Mouse (Mus musculus) myocyte (in vitro differentiated cells): ENCODE results near the gene Alkbh1. TPM values are rescaled to one million over a fixed set of nuclear protein-coding genes. Genes with fewer than 3 reads are reported as not detected.

ENCODE experiments used
- H3K27me3 ChIP-seq: one replicate; pipeline ENCODE4 v1.6.1; 2011; ENCODE audit not compliant: control insufficient read depth, insufficient read depth, insufficient read length
- H3K36me3 ChIP-seq: one replicate; pipeline ENCODE4 v1.6.1; 2011; ENCODE audit not compliant: control insufficient read depth, insufficient read depth
- H3K4me2 ChIP-seq: one replicate; pipeline ENCODE4 v1.6.1; 2011; ENCODE audit warnings: low read depth, control low read depth
- H3K4me3 ChIP-seq: one replicate; pipeline ENCODE4 v1.5.1; 2011; ENCODE audit warnings: mild to moderate bottlenecking, control low read depth, moderate library complexity
- H3K79me2 ChIP-seq: one replicate; pipeline ENCODE4 v1.6.1; 2011; ENCODE audit not compliant: control insufficient read depth, insufficient read depth
- H3ac ChIP-seq: one replicate; pipeline ENCODE4 v1.6.1; 2011; ENCODE audit not compliant: control insufficient read depth, insufficient read length
- CEBPB ChIP-seq: IDR thresholded peaks from 2 replicates; pipeline ENCODE4 v1.6.1; 2011; ENCODE audit warnings: mild to moderate bottlenecking, moderate library complexity; ENCODE audit not compliant: poor library complexity, insufficient read depth, severe bottlenecking
- E2F4 ChIP-seq: IDR thresholded peaks from one replicate; pipeline ENCODE4 v1.6.1; 2011; ENCODE audit warnings: mild to moderate bottlenecking, control low read depth, moderate library complexity; ENCODE audit not compliant: insufficient read depth
- MAX ChIP-seq: IDR thresholded peaks from one replicate; pipeline ENCODE4 v1.6.1; 2011; ENCODE audit warnings: low read depth, mild to moderate bottlenecking, control low read depth
- MYOD1 ChIP-seq, 3 experiments: IDR thresholded peaks; one replicate each; pipeline ENCODE4 v1.6.1; 2011; ENCODE audit warnings: control low read depth in 2 of 3, low read depth in 2 of 3, mild to moderate bottlenecking in 2 of 3, moderate library complexity in 1 of 3; ENCODE audit not compliant: insufficient read length in 2 of 3, control insufficient read depth in 1 of 3
- MYOG ChIP-seq, 3 experiments: IDR thresholded peaks; one replicate each; pipeline ENCODE4 v1.6.1; 2011; ENCODE audit warnings: control low read depth in 2 of 3, low read depth in 2 of 3, mild to moderate bottlenecking in 2 of 3; ENCODE audit not compliant: insufficient read length in 2 of 3, control insufficient read depth in 1 of 3, insufficient read depth in 1 of 3
- POLR2A ChIP-seq: IDR thresholded peaks from one replicate; pipeline ENCODE4 v1.6.1; 2011; ENCODE audit warnings: low read depth, mild to moderate bottlenecking, control low read depth, moderate library complexity; ENCODE audit not compliant: insufficient read length
- POLR2AphosphoS2 ChIP-seq: IDR thresholded peaks from one replicate; pipeline ENCODE4 v1.6.1; 2011; ENCODE audit warnings: low read depth, control low read depth; ENCODE audit not compliant: insufficient read length
- REST ChIP-seq: IDR thresholded peaks from one replicate; pipeline ENCODE4 v1.6.1; 2011; ENCODE audit warnings: mild to moderate bottlenecking, control low read depth, moderate library complexity; ENCODE audit not compliant: insufficient read depth, insufficient read length
- SRF ChIP-seq: IDR thresholded peaks from one replicate; pipeline ENCODE4 v1.6.1; 2011; ENCODE audit warnings: low read depth; ENCODE audit not compliant: control insufficient read depth, insufficient read length
- TCF12 ChIP-seq: IDR thresholded peaks from one replicate; pipeline ENCODE4 v1.6.1; 2011; ENCODE audit warnings: mild to moderate bottlenecking, control low read depth; ENCODE audit not compliant: poor library complexity, insufficient read depth, severe bottlenecking
- TCF3 ChIP-seq: IDR thresholded peaks from one replicate; pipeline ENCODE4 v1.6.1; 2011; ENCODE audit warnings: low read depth, control low read depth; ENCODE audit not compliant: insufficient read length
- USF1 ChIP-seq: IDR thresholded peaks from one replicate; pipeline ENCODE4 v1.6.1; 2011; ENCODE audit warnings: low read depth, mild to moderate bottlenecking, control low read depth, moderate library complexity
- polyA plus RNA-seq: library from polyadenylated mRNA; unstranded; fragments of >200 nt; fragmentation: generic; extraction: Trizol; gene quantifications from one replicate; pipeline ENCODE4 v1.2.1, GENCODE M21; 2012; ENCODE audit warnings: missing spikeins

The Alkbh1 gene
- polyA plus RNA-seq, 1 experiment = 9.3 TPM

DNA sequence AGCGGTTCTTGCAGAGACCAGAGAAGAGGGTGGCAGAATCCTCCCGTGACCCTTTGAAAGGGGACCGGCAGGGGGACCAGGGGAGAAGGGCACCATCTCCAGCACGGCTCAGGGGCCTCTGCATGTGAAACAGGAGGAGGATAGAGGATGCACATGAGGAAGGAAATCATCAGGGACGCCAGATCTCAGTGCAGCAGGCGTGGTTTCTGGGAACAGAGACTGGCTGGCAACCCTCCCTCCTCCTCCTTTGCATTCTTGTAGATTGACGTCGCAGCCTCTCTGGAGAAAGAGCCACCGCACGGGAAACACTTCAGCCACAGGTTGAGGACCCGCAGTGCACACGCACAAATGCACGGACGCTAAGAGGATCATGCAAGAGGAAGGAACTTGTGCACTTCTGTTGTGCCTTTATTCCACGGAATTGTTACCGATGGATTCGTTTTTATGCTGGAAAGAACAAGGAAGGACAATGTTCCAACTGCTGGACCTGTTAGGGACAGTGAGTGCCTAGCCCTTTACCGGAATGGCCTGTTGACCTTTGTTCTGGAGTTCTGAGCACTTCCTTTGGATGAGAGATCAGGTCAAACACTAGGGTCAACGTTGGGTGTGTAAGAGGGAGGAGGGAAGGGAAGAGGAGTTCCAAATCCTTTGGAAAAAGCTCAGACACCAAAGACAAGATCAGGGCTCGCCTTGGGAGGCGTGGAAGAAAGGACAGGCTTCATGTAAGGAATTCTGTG, 35.8 kb downstream of the Alkbh1 start:
- Histone ChIP-seq H3K79me2 (no peaks in the 10 kb centered on the region), H3K4me3 (no peak overlapping the region), H3ac (no peak overlapping the region), H3K4me2 (peak overlapping the region; percentile 21), H3K36me3 (no peaks in the 10 kb centered on the region), H3K27me3 (no peaks in the 10 kb centered on the region)
- TF ChIP-seq MYOG (IDR thresholded peaks at IDR 0.05; ENCODE audit: control insufficient read depth in 1 of 3, insufficient read depth in 1 of 3, insufficient read length in 2 of 3, low read depth in 2 of 3) (no peak), POLR2AphosphoS2 (no peak), MAX (no peak), E2F4 (no peak), TCF12 (no peak), TCF3 (no peak), CEBPB (no peak), USF1 (no peak), POLR2A (no peak), MYOD1 (IDR thresholded peaks at IDR 0.05; ENCODE audit: control insufficient read depth in 1 of 3, insufficient read length in 2 of 3, low read depth in 2 of 3) (no peak), REST (no peak)

DNA sequence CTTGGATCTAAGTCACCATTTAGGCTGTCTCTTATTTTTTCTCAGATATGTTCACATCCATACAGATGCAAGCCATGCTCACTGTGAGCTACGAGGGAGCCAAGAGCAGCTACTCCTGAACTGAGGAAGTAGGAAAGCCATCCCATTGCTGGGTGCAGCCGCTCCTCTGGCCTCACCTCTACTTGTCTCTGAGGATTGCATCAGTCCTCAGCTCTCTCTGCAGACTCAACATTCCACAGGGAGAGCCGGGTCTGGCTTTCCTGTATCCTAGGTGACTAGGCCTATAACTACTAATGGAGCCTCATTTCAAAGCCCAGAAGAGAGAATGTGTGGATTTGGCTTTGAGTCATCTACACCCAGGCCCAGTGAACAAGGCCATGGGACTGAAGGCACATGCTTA, 38.1 kb downstream of the Alkbh1 start:
- TF ChIP-seq TCF3 (no peak), MAX (no peak), MYOG (IDR thresholded peaks at IDR 0.05; ENCODE audit: control insufficient read depth in 1 of 3, insufficient read depth in 1 of 3, insufficient read length in 2 of 3, low read depth in 2 of 3) (no peak), MYOD1 (IDR thresholded peaks at IDR 0.05; ENCODE audit: control insufficient read depth in 1 of 3, insufficient read length in 2 of 3, low read depth in 2 of 3) (no peak), POLR2A (no peak), POLR2AphosphoS2 (no peak), SRF (no peak), REST (no peak), USF1 (no peak), TCF12 (no peak), E2F4 (no peak), CEBPB (no peak)
- Histone ChIP-seq H3K4me2 (no peak overlapping the region), H3K4me3 (no peak overlapping the region), H3ac (no peak overlapping the region), H3K36me3 (no peaks in the 10 kb centered on the region), H3K79me2 (no peaks in the 10 kb centered on the region), H3K27me3 (no peaks in the 10 kb centered on the region)

DNA sequence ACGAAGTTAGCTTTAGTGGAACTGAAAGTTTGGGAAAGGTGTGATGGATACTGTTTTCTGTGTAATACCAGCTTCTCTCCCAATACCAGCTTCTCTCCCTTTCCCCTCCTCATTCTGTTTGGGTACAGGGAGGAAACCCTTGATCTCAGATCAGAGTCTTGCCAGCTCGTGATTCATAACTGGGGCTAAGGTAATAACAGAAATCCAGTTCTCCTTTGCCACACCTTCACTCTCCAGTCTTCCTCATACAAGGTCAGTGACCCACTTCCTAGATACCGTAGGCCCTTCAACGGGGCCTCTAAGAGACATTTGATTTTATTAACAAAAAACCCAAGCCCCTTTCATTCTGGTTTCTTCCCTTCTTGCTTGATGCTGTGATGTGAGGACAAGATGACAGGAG, 38.7 kb downstream of the Alkbh1 start:
- H3K4me2 ChIP-seq = no peak overlapping the region

DNA sequence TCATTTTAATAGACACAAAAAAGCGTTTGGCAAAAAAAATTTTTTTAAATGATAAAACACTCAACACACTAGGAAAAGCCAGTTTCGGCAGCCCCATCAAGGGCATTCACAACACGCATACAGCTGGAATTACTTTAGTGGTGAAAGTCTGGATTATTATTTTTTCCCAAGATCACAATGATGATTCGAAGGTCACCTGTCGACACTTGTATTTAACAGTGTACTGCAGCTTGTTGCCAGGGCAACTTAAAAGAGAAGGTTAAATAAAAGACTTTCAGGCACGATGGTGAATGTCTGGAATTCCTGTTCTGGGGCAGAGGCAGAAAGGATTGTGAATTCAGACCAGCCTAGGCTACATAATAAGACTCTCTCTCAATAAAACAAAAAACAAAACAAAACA, 41.9 kb downstream of the Alkbh1 start:
- Histone ChIP-seq H3ac (no peak overlapping the region), H3K79me2 (no peaks in the 10 kb centered on the region), H3K4me2 (no peak overlapping the region), H3K27me3 (no peaks in the 10 kb centered on the region), H3K36me3 (no peaks in the 10 kb centered on the region), H3K4me3 (no peak overlapping the region)
- TF ChIP-seq POLR2A (no peak), TCF3 (no peak), MYOD1 (IDR thresholded peaks at IDR 0.05; ENCODE audit: control insufficient read depth in 1 of 3, insufficient read length in 2 of 3, low read depth in 2 of 3) (no peak), CEBPB (no peak), MAX (no peak), MYOG (IDR thresholded peaks at IDR 0.05; ENCODE audit: control insufficient read depth in 1 of 3, insufficient read depth in 1 of 3, insufficient read length in 2 of 3, low read depth in 2 of 3) (no peak), REST (no peak), USF1 (no peak), POLR2AphosphoS2 (no peak), E2F4 (no peak), SRF (no peak)

More for the DNA sequence above, 38.7 kb downstream of the Alkbh1 start:
- no peak overlapping the region for H3K4me3 ChIP-seq
- no peak overlapping the region for H3ac ChIP-seq
- no peaks in the 10 kb centered on the region for H3K79me2 ChIP-seq
- H3K36me3 ChIP-seq = no peaks in the 10 kb centered on the region
- TF ChIP-seq TCF12 (no peak), MYOG (IDR thresholded peaks at IDR 0.05; ENCODE audit: control insufficient read depth in 1 of 3, insufficient read depth in 1 of 3, insufficient read length in 2 of 3, low read depth in 2 of 3) (no peak), MAX (no peak), REST (no peak), POLR2A (no peak), TCF3 (no peak), MYOD1 (IDR thresholded peaks at IDR 0.05; ENCODE audit: control insufficient read depth in 1 of 3, insufficient read length in 2 of 3, low read depth in 2 of 3) (no peak), E2F4 (no peak), SRF (no peak), USF1 (no peak), CEBPB (no peak), POLR2AphosphoS2 (no peak)
- no peaks in the 10 kb centered on the region for H3K27me3 ChIP-seq
